Mouse (Mus musculus): ENCODE results near the gene Scnn1a. TPM values are rescaled to one million over a fixed set of nuclear protein-coding genes. Genes with fewer than 3 reads are reported as not detected.
"Not testable (repeated sequence)": the region's sequence is repeated elsewhere in the genome, so short reads cannot be mapped to it uniquely, and the experiment has no call there.

The Scnn1a gene
- polyA plus RNA-seq (2014; fragmentation: Nextera tagmentation; extraction: Ambion mirVana), result 0.29 and 0.37 TPM in 2 replicates

DNA sequence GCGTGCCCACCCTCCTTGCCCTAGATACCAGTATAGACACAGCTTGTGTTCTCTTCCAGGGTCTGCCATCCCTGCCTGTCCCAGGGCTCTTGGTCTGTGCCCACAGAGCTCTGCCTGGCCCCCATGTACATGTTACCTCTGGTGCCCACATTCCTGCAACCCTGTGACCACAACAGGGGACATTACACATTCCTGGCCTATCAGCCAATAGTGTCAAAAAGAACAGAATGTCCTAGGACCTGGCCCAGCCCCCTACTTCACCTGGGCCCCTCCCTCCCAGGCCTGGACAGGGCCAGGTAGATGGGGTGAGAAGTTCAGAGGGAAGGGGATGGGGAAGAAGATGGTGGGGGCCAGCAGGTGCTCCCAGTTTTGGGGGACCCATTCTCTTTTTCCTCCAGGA is at the start of gene Scnn1a:
Gene Scnn1a (plus strand): TSS at position 337 of the 400 bp plus-strand sequence.
- H3K4me2 ChIP-seq (ENCODE audit: low read length), result no peak within 1 kb of the TSS
- no peaks in the 10 kb centered on the region for H3K36me3 ChIP-seq (ENCODE audit: control insufficient read depth, insufficient read depth, low read length)
- H3K4me3 ChIP-seq (ENCODE audit: low read depth, low read length), result no peak within 1 kb of the TSS
- H3K9ac ChIP-seq (ENCODE audit: low read length), result no peak within 1 kb of the TSS
- H3K9me3 ChIP-seq (replicated peaks; ENCODE audit: control insufficient read depth, low read length), result no peaks in the 10 kb centered on the region
- 88% methylated on average over 1 of the region's 1 CpGs for WGBS
- H3K4me1 ChIP-seq (ENCODE audit: control insufficient read depth, insufficient read depth, low read length), result no peaks in the 10 kb centered on the region
- H3K27me3 ChIP-seq (replicated peaks; ENCODE audit: control insufficient read depth, insufficient read depth, low read length), result peaks cover 11% of the 10 kb centered on the region; the same call in 1 of the 2 replicates
- ATAC-seq, result no peak
- DNase-seq (ENCODE audit: low spot score), result no peak
- no peak within 1 kb of the TSS for H3K27ac ChIP-seq (ENCODE audit: low read depth, low read length)

DNA sequence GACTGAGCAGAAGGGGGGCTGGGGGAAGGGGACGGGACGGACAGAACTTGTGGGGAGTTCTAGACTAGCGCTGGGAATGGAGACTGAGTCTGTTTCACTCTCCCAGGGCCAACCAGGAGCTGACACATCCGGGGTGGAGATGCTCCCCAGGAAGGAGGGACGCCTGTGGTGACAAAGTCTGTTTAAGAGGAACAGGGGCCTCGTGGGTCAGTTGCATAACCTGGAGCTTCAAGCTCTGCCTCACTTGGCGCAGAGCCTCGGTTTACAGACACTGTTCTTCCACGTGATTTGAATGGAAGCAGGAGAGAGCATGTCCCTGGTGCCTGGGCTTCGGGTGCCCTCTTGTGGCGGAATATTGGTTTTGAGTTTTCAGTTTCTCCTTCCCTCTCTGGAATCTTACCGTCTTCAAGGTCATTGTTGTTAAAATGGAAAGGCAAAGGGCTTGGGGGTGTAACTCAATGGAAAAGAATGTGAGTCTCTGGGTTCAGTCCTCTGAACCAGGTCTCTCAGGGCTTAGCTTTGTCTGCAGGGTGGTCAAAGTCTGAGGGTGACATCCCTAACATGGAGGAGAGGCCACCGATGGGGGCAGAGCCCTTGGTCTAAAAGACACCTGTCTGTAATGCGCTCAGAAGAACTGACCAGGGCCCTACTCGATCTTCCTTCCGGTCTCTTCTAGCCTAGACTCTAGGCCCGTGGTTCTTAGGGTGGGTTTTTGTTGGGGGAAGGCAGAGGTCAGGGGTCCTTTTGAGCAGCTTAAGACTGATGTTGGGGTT is 48.8 kb upstream of the Scnn1a start:
- ATAC-seq, result peak; percentile 93
- Histone ChIP-seq H3K4me1 (ENCODE audit: control insufficient read depth, insufficient read depth, low read length) (no peaks in the 10 kb centered on the region), H3K9ac (ENCODE audit: low read length) (0 out of 2 replicates have a peak overlapping the region, but pooled peaks have one; percentile 5), H3K9me3 (replicated peaks; ENCODE audit: control insufficient read depth, low read length) (no peaks in the 10 kb centered on the region), H3K27me3 (replicated peaks; ENCODE audit: control insufficient read depth, insufficient read depth, low read length) (no peaks in the 10 kb centered on the region), H3K27ac (ENCODE audit: low read depth, low read length) (no peak overlapping the region), H3K36me3 (ENCODE audit: control insufficient read depth, insufficient read depth, low read length) (no peaks in the 10 kb centered on the region), H3K4me2 (ENCODE audit: low read length) (peak overlapping the region; percentile 32), H3K4me3 (ENCODE audit: low read depth, low read length) (no peak overlapping the region)
- peak; percentile 96 for DNase-seq (ENCODE audit: low spot score)
- 17% methylated on average over 17 of the region's 17 CpGs for WGBS

DNA sequence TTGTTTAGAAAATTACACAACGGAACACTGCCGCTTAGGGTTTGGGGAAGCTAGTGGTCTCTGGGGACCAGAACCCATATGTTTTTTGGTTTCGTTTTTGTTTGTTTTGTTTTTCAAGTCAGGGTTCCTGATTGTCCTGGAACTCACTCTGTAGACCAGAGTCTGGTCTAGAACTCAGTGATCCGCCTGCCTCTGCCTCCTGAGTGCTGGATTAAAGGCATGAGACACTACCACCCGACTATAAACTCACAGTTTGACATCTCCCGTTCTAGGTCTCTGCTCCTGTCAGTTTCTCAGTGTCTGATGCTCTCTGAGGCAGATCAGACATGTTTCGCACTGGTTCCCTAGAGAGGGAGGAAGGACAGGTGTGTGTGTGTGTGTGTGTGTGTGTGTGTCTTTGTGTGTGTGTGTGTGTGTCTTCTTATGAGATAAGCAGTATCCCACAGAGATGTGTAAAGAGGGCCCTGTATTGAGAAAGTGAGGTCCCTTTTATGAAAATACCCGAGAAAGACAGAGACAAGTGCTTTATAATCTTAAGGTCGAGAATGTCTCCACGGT is 48.2 kb upstream of the Scnn1a start:
- ATAC-seq (no peak), DNase-seq (ENCODE audit: low spot score) (no peak)
- Histone ChIP-seq H3K4me3 (ENCODE audit: low read depth, low read length) (no peak overlapping the region), H3K36me3 (ENCODE audit: control insufficient read depth, insufficient read depth, low read length) (no peaks in the 10 kb centered on the region), H3K27me3 (replicated peaks; ENCODE audit: control insufficient read depth, insufficient read depth, low read length) (no peaks in the 10 kb centered on the region), H3K9me3 (replicated peaks; ENCODE audit: control insufficient read depth, low read length) (no peaks in the 10 kb centered on the region), H3K4me1 (ENCODE audit: control insufficient read depth, insufficient read depth, low read length) (no peaks in the 10 kb centered on the region), H3K4me2 (ENCODE audit: low read length) (no peak overlapping the region), H3K9ac (ENCODE audit: low read length) (no peak overlapping the region), H3K27ac (ENCODE audit: low read depth, low read length) (no peak overlapping the region)
- 70% methylated on average over 10 of the region's 10 CpGs for WGBS

DNA sequence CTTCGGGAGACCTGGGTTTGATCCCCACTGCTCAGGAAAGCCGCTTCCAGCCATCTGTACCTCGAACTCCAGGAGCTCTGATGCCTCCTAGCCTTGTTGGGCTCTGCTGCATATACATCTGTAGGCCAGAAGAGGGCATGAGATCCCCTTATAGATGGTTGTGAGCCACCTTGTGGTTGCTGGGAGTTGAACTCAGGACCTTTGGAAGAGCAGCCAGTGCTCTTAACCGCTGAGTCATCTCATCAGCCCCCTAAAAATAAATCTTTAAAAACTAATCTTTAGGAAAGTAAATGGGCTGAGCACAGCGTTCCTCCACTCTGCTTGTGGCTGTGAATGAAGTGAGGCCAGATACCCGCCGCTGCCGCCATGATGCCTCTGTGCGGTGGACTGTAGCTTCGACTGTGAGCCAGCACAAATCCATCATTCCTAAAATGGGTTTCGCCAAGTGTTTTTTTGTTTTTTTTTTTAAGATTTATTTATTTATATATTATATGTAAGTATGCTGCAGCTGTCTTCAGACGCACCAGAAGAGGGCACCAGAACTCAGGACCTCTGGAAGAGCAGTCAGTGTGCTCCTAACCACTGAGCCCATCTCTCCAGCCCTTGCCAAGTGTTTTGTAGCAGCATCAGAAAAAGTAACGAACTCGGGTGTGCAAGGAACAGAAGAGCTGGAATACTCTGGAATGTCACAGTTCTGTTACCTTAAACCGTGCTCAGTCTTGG is 45.5 kb upstream of the Scnn1a start:
- Histone ChIP-seq H3K27ac (ENCODE audit: low read depth, low read length) (no peak overlapping the region), H3K27me3 (replicated peaks; ENCODE audit: control insufficient read depth, insufficient read depth, low read length) (no peaks in the 10 kb centered on the region), H3K9me3 (replicated peaks; ENCODE audit: control insufficient read depth, low read length) (no peaks in the 10 kb centered on the region), H3K36me3 (ENCODE audit: control insufficient read depth, insufficient read depth, low read length) (no peaks in the 10 kb centered on the region), H3K4me2 (ENCODE audit: low read length) (no peak overlapping the region), H3K4me1 (ENCODE audit: control insufficient read depth, insufficient read depth, low read length) (no peaks in the 10 kb centered on the region), H3K4me3 (ENCODE audit: low read depth, low read length) (no peak overlapping the region), H3K9ac (ENCODE audit: low read length) (no peak overlapping the region)
- ATAC-seq (no peak), DNase-seq (ENCODE audit: low spot score) (peak; percentile 36)
- WGBS, result 64% methylated on average over 15 of the region's 15 CpGs

DNA sequence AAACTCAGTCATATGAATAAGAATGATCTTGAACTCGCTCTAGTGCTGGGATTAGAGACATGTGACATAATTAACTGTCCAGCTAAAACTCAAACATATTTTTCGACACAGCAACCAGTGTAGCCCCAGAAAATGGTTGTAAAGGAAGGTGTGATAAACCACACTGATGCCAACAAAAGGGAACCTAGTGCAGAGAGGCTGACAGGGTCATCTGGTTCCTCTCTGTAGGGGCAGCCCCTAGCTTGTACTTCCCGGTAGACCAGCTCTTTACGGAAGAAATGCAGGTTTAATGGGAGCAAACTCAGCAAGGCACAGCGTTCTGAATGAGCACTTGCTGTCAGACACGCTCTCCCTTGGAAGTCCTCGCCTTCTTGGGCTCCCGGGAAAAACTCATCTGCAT is 40.7 kb upstream of the Scnn1a start:
- no peak overlapping the region for H3K4me2 ChIP-seq (ENCODE audit: low read length)
- H3K9me3 ChIP-seq (replicated peaks; ENCODE audit: control insufficient read depth, low read length), result no peaks in the 10 kb centered on the region
- ATAC-seq, result no peak
- no peaks in the 10 kb centered on the region for H3K36me3 ChIP-seq (ENCODE audit: control insufficient read depth, insufficient read depth, low read length)
- WGBS, result 69% methylated on average over 8 of the region's 8 CpGs
- no peak overlapping the region for H3K4me3 ChIP-seq (ENCODE audit: low read depth, low read length)
- no peaks in the 10 kb centered on the region for H3K4me1 ChIP-seq (ENCODE audit: control insufficient read depth, insufficient read depth, low read length)
- H3K27me3 ChIP-seq (replicated peaks; ENCODE audit: control insufficient read depth, insufficient read depth, low read length), result no peaks in the 10 kb centered on the region
- H3K9ac ChIP-seq (ENCODE audit: low read length), result no peak overlapping the region
- DNase-seq (ENCODE audit: low spot score), result no peak
- no peak overlapping the region for H3K27ac ChIP-seq (ENCODE audit: low read depth, low read length)

DNA sequence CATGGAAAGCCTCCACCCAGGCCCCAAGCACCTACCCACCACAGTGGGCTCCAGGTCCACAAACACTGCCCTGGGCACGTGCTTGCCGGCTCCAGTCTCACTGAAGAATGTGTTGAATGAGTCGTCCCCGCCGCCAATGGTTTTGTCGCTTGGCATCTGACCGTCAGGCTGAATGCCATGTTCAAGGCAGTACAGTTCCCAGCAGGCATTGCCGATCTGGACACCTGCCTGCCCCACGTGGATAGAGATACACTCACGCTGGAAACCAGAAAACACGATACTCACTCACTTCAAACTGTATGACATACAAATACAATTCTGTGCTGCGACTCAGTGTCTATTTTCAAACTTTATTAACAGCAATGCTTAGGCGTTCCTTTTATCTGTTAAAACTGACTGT is 37.7 kb upstream of the Scnn1a start:
- not testable (repeated sequence) for DNase-seq (ENCODE audit: low spot score); H3K9me3 ChIP-seq (replicated peaks; ENCODE audit: control insufficient read depth, low read length); H3K36me3 ChIP-seq (ENCODE audit: control insufficient read depth, insufficient read depth, low read length); H3K27ac ChIP-seq (ENCODE audit: low read depth, low read length); ATAC-seq; H3K4me3 ChIP-seq (ENCODE audit: low read depth, low read length); H3K4me1 ChIP-seq (ENCODE audit: control insufficient read depth, insufficient read depth, low read length); H3K27me3 ChIP-seq (replicated peaks; ENCODE audit: control insufficient read depth, insufficient read depth, low read length); H3K4me2 ChIP-seq (ENCODE audit: low read length); H3K9ac ChIP-seq (ENCODE audit: low read length)
- 90% methylated on average over 13 of the region's 13 CpGs for WGBS

DNA sequence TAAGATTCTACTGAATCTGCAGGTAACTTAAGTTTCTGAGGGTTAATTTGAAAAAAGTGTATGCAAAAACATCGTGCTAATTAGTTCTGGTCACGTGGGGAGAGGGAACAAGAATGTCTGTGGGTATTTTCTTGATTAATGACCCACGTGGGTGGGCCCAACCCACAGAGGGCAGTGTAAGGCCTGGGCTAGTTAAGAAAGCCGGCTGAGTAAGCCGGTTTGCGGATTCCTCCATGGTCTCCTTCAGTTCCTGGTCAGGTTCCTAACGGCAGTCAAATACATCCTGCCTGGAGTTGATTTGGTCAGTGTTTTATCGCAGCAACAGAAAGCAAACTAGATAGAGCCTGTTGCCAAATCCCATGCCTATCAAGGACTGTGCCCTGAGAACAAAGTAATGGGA is 36.2 kb upstream of the Scnn1a start:
- Histone ChIP-seq H3K4me2 (ENCODE audit: low read length) (no peak overlapping the region), H3K27ac (ENCODE audit: low read depth, low read length) (no peak overlapping the region), H3K9ac (ENCODE audit: low read length) (no peak overlapping the region), H3K27me3 (replicated peaks; ENCODE audit: control insufficient read depth, insufficient read depth, low read length) (no peaks in the 10 kb centered on the region), H3K4me1 (ENCODE audit: control insufficient read depth, insufficient read depth, low read length) (no peaks in the 10 kb centered on the region), H3K36me3 (ENCODE audit: control insufficient read depth, insufficient read depth, low read length) (no peaks in the 10 kb centered on the region), H3K9me3 (replicated peaks; ENCODE audit: control insufficient read depth, low read length) (no peaks in the 10 kb centered on the region), H3K4me3 (ENCODE audit: low read depth, low read length) (no peak overlapping the region)
- DNase-seq (ENCODE audit: low spot score), result no peak
- WGBS, result 47% methylated on average over 8 of the region's 8 CpGs
- no peak for ATAC-seq

DNA sequence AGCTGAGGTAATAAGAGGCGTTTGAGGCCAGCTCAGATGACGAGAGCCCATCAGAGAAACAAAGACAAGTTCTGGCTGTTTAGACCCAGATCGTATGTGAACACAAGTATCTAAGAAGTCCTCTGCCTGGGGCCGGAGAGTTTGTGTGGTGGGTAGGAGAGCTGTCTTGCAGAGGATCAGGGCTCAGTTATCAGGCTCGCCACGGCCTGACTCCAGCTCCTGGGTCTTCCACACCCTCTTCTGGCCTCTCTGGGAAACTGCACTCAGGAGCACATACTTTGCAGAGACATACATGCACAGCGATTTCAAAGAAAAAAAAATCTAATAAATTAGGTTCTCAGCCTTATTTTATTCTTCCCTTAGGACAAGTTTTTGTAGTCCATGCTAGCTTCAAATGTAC is 35.7 kb upstream of the Scnn1a start:
- no peak overlapping the region for H3K9ac ChIP-seq (ENCODE audit: low read length)
- no peak overlapping the region for H3K27ac ChIP-seq (ENCODE audit: low read depth, low read length)
- no peak overlapping the region for H3K4me3 ChIP-seq (ENCODE audit: low read depth, low read length)
- H3K4me1 ChIP-seq (ENCODE audit: control insufficient read depth, insufficient read depth, low read length), result no peaks in the 10 kb centered on the region
- no peaks in the 10 kb centered on the region for H3K36me3 ChIP-seq (ENCODE audit: control insufficient read depth, insufficient read depth, low read length)
- H3K27me3 ChIP-seq (replicated peaks; ENCODE audit: control insufficient read depth, insufficient read depth, low read length), result no peaks in the 10 kb centered on the region
- no peak for DNase-seq (ENCODE audit: low spot score)
- no peaks in the 10 kb centered on the region for H3K9me3 ChIP-seq (replicated peaks; ENCODE audit: control insufficient read depth, low read length)
- H3K4me2 ChIP-seq (ENCODE audit: low read length), result no peak overlapping the region
- WGBS, result 89% methylated on average over 7 of the region's 7 CpGs
- ATAC-seq, result no peak

DNA sequence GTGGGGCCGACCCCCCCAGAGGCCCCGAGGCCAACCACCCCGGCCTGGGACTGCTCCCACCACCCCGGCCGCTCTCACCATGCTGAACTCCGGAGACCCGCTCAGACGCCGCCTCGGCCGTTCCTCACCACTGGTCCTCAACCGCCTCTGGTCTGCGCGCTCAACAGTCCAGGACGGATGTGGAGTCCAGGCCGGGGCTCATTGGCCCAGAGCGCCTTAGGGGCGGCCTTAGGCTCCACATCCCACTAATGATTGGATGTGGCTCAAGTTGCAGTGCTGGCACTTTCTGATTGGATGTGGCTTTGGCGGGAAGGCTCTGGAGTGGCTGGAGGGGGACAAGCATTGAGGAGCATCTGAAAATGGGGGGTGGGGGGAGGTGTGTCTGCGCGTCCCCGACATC is 34.6 kb upstream of the Scnn1a start, which contains the start of gene Tuba3a:
Gene Tuba3a (minus strand): TSS at position 153 of the 400 bp plus-strand sequence.
- Histone ChIP-seq H3K9ac (ENCODE audit: low read length) (no peak within 1 kb of the TSS), H3K9me3 (replicated peaks; ENCODE audit: control insufficient read depth, low read length) (no peaks in the 10 kb centered on the region), H3K36me3 (ENCODE audit: control insufficient read depth, insufficient read depth, low read length) (no peaks in the 10 kb centered on the region), H3K27ac (ENCODE audit: low read depth, low read length) (no peak within 1 kb of the TSS), H3K4me1 (ENCODE audit: control insufficient read depth, insufficient read depth, low read length) (no peaks in the 10 kb centered on the region), H3K4me3 (ENCODE audit: low read depth, low read length) (no peak within 1 kb of the TSS), H3K27me3 (replicated peaks; ENCODE audit: control insufficient read depth, insufficient read depth, low read length) (no peaks in the 10 kb centered on the region), H3K4me2 (ENCODE audit: low read length) (no peak within 1 kb of the TSS)
- ATAC-seq, result no peak
- no peak for DNase-seq (ENCODE audit: low spot score)
- WGBS, result 98% methylated on average over 22 of the region's 22 CpGs

All from forebrain, embryonic 14.5 days (tissue).